Mouse (Mus musculus): ENCODE data around the gene Apeh. TPM values are rescaled to one million over a fixed set of nuclear protein-coding genes. Genes with fewer than 3 reads are reported as not detected.

Gene Apeh
- polyA plus RNA-seq, 1 experiment = 59.0 TPM

DNA sequence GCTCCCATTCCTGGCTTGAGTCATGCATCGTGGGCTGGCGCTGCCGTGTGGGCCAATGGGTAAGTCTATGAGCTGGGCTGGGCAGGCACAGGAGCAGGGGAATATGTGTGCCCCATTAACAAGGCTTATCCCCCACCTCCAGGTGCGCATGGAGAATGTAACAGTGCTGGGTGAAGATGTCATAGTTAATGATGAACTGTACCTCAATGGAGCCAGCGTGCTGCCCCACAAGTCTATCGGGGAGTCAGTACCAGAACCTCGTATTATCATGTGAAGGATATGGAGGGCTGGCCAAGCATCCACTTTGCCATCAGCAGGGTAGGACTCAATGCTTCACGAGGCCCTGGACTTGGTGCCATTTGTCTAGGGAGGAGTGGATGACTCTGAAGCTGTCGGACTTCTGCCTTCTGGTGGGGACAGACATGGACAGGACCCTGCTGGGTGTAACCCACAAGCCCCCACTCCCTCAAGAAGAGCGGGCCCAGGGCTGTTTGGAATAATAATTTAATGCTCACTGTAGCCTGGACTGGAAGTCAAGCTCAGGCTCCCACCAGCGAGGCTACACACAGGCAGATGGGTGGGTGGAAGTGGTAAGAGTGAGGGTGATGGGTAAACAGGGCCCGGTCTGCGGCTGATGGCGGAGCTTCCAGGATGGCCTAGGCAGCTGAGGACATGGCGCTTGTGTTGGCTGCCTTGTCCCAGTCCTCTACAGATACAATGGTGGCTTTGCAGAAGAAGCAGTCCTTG lies 43.0 kb downstream of the Apeh start:
- TF ChIP-seq MYOG (IDR thresholded peaks at IDR 0.05; ENCODE audit: control insufficient read depth in 1 of 3, insufficient read depth in 1 of 3, insufficient read length in 2 of 3, low read depth in 2 of 3) = no peak
- peak; percentile 52 for TF ChIP-seq POLR2AphosphoS2 (IDR thresholded peaks at IDR 0.05; ENCODE audit: insufficient read length, low read depth)
- no peak for TF ChIP-seq TCF12 (IDR thresholded peaks at IDR 0.05; ENCODE audit: insufficient read depth, poor library complexity, severe bottlenecking)
- TF ChIP-seq E2F4 (IDR thresholded peaks at IDR 0.05; ENCODE audit: insufficient read depth) = no peak
- TF ChIP-seq MYOD1 (IDR thresholded peaks at IDR 0.05; ENCODE audit: control insufficient read depth in 1 of 3, insufficient read length in 2 of 3, low read depth in 2 of 3) = no peak
- no peak for TF ChIP-seq SRF (IDR thresholded peaks at IDR 0.05; ENCODE audit: control insufficient read depth, insufficient read length, low read depth)
- TF ChIP-seq TCF3 (IDR thresholded peaks at IDR 0.05; ENCODE audit: insufficient read length, low read depth) = no peak
- no peak for TF ChIP-seq REST (IDR thresholded peaks at IDR 0.05; ENCODE audit: insufficient read depth, insufficient read length)
- TF ChIP-seq CEBPB (IDR thresholded peaks at IDR 0.05; ENCODE audit: insufficient read depth, poor library complexity, severe bottlenecking) = no peak
- TF ChIP-seq MAX (IDR thresholded peaks at IDR 0.05; ENCODE audit: low read depth) = no peak
- TF ChIP-seq POLR2A (IDR thresholded peaks at IDR 0.05; ENCODE audit: insufficient read length, low read depth) = peak; percentile 35
- no peak for TF ChIP-seq USF1 (IDR thresholded peaks at IDR 0.05; ENCODE audit: low read depth)
- Histone ChIP-seq H3ac (ENCODE audit: control insufficient read depth, insufficient read length) (no peak overlapping the region), H3K4me2 (ENCODE audit: low read depth) (no peak overlapping the region), H3K4me3 (no peak overlapping the region), H3K27me3 (ENCODE audit: control insufficient read depth, insufficient read depth, insufficient read length) (no peaks in the 10 kb centered on the region), H3K36me3 (ENCODE audit: control insufficient read depth, insufficient read depth) (peaks cover 3% of the 10 kb centered on the region), H3K79me2 (ENCODE audit: control insufficient read depth, insufficient read depth) (peaks cover 7% of the 10 kb centered on the region)

DNA sequence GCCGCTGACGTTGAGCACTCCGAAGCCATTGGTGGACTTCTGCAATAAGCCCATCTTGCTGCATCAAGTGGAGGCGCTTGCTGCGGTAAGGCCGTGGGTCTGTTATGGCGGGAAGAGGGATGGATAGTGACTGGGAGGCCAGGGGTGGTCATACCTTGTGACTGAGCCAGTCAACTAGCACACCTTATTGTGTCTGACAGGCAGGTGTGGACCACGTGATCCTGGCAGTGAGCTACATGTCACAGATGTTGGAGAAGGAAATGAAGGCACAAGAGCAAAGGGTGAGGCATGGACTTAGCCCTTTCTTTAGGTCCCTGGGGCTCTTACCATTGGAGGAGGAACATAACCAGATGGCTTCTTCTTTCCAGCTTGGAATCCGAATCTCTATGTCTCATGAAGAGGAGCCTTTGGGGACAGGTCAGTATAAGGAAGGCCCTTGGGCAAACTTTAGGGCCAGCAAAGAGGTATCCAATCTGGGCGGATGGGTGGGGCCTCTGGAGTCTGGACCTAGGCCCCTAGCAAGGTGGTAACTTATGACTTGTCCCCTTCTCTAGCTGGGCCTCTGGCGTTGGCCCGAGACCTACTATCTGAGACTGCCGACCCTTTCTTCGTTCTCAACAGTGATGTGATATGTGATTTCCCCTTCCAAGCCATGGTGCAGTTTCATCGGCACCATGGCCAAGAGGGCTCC lies 44.7 kb downstream of the Apeh start:
- peak overlapping the region; percentile 77 for H3K4me3 ChIP-seq
- H3K36me3 ChIP-seq (ENCODE audit: control insufficient read depth, insufficient read depth) = no peaks in the 10 kb centered on the region
- H3K27me3 ChIP-seq (ENCODE audit: control insufficient read depth, insufficient read depth, insufficient read length) = no peaks in the 10 kb centered on the region
- H3ac ChIP-seq (ENCODE audit: control insufficient read depth, insufficient read length) = peak overlapping the region; percentile 32
- peak overlapping the region; percentile 77 for H3K4me2 ChIP-seq (ENCODE audit: low read depth)
- H3K79me2 ChIP-seq (ENCODE audit: control insufficient read depth, insufficient read depth) = peaks cover 7% of the 10 kb centered on the region
- TF ChIP-seq POLR2AphosphoS2 (IDR thresholded peaks at IDR 0.05; ENCODE audit: insufficient read length, low read depth) (peak; percentile 13), TCF3 (IDR thresholded peaks at IDR 0.05; ENCODE audit: insufficient read length, low read depth) (no peak)

DNA sequence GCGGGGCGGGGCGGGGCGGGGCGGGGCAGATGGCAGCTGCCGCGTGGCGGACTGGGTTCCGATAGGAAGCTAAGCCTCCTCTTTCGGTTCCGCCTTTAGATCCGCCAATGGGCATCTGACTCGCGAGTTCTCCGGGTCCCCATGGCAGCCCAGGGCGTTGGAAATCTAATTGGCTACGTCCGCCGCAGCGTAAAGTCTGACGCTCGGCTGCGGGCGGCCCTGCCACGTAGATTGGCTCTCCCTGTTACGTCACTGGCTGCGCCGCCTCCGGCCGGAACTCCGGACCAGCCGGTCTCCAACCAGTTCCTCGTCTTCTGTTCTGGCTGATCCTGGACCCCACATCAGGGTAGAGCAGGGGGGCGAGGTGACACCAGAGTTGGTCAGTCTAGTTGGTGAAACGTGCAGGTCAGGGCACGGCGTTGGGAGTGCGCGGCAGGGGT lies 45.4 kb downstream of the Apeh start, which contains the start of gene Gmppb:
Gene Gmppb, plus strand, starts transcription at position 227 of the 440 bp plus-strand sequence.
- H3K27me3 ChIP-seq (ENCODE audit: control insufficient read depth, insufficient read depth, insufficient read length) = no peaks in the 10 kb centered on the region
- TF ChIP-seq MYOG (IDR thresholded peaks at IDR 0.05; ENCODE audit: control insufficient read depth in 1 of 3, insufficient read depth in 1 of 3, insufficient read length in 2 of 3, low read depth in 2 of 3) (peak in 1 of 3 experiments; percentile 34), E2F4 (IDR thresholded peaks at IDR 0.05; ENCODE audit: insufficient read depth) (no peak), MAX (IDR thresholded peaks at IDR 0.05; ENCODE audit: low read depth) (no peak), TCF12 (IDR thresholded peaks at IDR 0.05; ENCODE audit: insufficient read depth, poor library complexity, severe bottlenecking) (no peak), SRF (IDR thresholded peaks at IDR 0.05; ENCODE audit: control insufficient read depth, insufficient read length, low read depth) (peak; percentile 8), TCF3 (IDR thresholded peaks at IDR 0.05; ENCODE audit: insufficient read length, low read depth) (no peak), CEBPB (IDR thresholded peaks at IDR 0.05; ENCODE audit: insufficient read depth, poor library complexity, severe bottlenecking) (no peak), MYOD1 (IDR thresholded peaks at IDR 0.05; ENCODE audit: control insufficient read depth in 1 of 3, insufficient read length in 2 of 3, low read depth in 2 of 3) (peak in 1 of 3 experiments; percentile 43), USF1 (IDR thresholded peaks at IDR 0.05; ENCODE audit: low read depth) (no peak), POLR2AphosphoS2 (IDR thresholded peaks at IDR 0.05; ENCODE audit: insufficient read length, low read depth) (peak; percentile 77), POLR2A (IDR thresholded peaks at IDR 0.05; ENCODE audit: insufficient read length, low read depth) (peak; percentile 60), REST (IDR thresholded peaks at IDR 0.05; ENCODE audit: insufficient read depth, insufficient read length) (no peak)
- peak within 1 kb of the TSS; percentile 88 for H3K4me2 ChIP-seq (ENCODE audit: low read depth)
- peak within 1 kb of the TSS; percentile 77 for H3K4me3 ChIP-seq
- H3ac ChIP-seq (ENCODE audit: control insufficient read depth, insufficient read length) = peak within 1 kb of the TSS; percentile 32
- H3K79me2 ChIP-seq (ENCODE audit: control insufficient read depth, insufficient read depth) = peaks cover 7% of the 10 kb centered on the region
- H3K36me3 ChIP-seq (ENCODE audit: control insufficient read depth, insufficient read depth) = no peaks in the 10 kb centered on the region

DNA sequence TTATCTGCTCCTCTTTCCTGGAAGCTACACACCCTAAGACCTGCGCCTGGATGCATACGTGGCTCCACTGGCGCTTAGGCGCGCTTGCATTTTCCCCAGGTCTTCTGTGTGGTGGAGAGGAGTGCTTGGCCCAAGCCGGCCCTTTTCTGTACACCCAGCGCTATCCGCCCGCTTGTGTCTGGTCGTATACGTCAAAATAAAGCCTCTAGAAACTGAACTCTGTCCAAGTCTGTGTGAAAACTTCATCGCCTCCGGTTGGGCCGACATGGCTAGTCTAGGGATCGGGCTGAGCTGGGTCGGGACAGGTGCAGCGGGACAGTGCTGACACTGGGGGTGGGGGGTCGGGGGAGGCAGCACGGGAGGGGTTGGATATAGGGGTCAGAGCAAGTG lies 45.8 kb downstream of the Apeh start:
- no peaks in the 10 kb centered on the region for H3K36me3 ChIP-seq (ENCODE audit: control insufficient read depth, insufficient read depth)
- TF ChIP-seq E2F4 (IDR thresholded peaks at IDR 0.05; ENCODE audit: insufficient read depth) (no peak), TCF3 (IDR thresholded peaks at IDR 0.05; ENCODE audit: insufficient read length, low read depth) (no peak), SRF (IDR thresholded peaks at IDR 0.05; ENCODE audit: control insufficient read depth, insufficient read length, low read depth) (no peak)
- peak overlapping the region; percentile 88 for H3K4me2 ChIP-seq (ENCODE audit: low read depth)
- peak overlapping the region; percentile 32 for H3ac ChIP-seq (ENCODE audit: control insufficient read depth, insufficient read length)
- H3K27me3 ChIP-seq (ENCODE audit: control insufficient read depth, insufficient read depth, insufficient read length) = no peaks in the 10 kb centered on the region
- peaks cover 7% of the 10 kb centered on the region for H3K79me2 ChIP-seq (ENCODE audit: control insufficient read depth, insufficient read depth)
- H3K4me3 ChIP-seq = peak overlapping the region; percentile 77

All from myocyte (in vitro differentiated cells).